Mouse (Mus musculus) intestine, embryonic 16.5 days (tissue): ENCODE data around the gene 1110004F10Rik. TPM values are rescaled to one million over a fixed set of nuclear protein-coding genes. Genes with fewer than 3 reads are reported as not detected.
A peak's percentile ranks its signal among the peaks of the same experiment; 100 is the strongest.

ENCODE experiments used
- ATAC-seq: fragments of 200-750 bp; cut with Nextera tagmentation; 2 replicates; pipeline ENCODE4 v1.8.0; 2017; ENCODE audit warnings: moderate TSS enrichment, moderate library complexity
- H3K27ac ChIP-seq: fragments of 300-500 bp; sonication (generic); 2 replicates; pipeline ENCODE4 v1.5.1; 2014; ENCODE audit warnings: mild to moderate bottlenecking, low read length
- H3K27me3 ChIP-seq: fragments of 300-500 bp; sonication (generic); replicated peaks from 2 replicates; pipeline ENCODE4 v1.6.1; 2014; ENCODE audit warnings: low read length, control low read depth, mixed read lengths; ENCODE audit not compliant: control insufficient read depth, insufficient read depth
- H3K36me3 ChIP-seq: fragments of 300-500 bp; sonication (generic); 2 replicates; pipeline ENCODE4 v1.6.1; 2014; ENCODE audit warnings: low read length, control low read depth; ENCODE audit not compliant: control insufficient read depth, insufficient read depth
- H3K4me1 ChIP-seq: fragments of 300-500 bp; sonication (generic); 2 replicates; pipeline ENCODE4 v1.6.1; 2014; ENCODE audit warnings: low read length, control low read depth, mixed read lengths; ENCODE audit not compliant: control insufficient read depth, insufficient read depth
- H3K4me2 ChIP-seq: fragments of 300-500 bp; sonication (generic); 2 replicates; pipeline ENCODE4 v1.6.1; 2014; ENCODE audit warnings: low read depth, low read length, control low read depth
- H3K4me3 ChIP-seq: fragments of 300-500 bp; sonication (generic); 2 replicates; pipeline ENCODE4 v1.5.1; 2014; ENCODE audit warnings: mild to moderate bottlenecking, low read length
- H3K9ac ChIP-seq: fragments of 300-500 bp; sonication (generic); 2 replicates; pipeline ENCODE4 v1.6.1; 2014; ENCODE audit warnings: low read depth, low read length
- H3K9me3 ChIP-seq: fragments of 300-500 bp; sonication (generic); 2 replicates; pipeline ENCODE4 v1.6.1; 2016; ENCODE audit warnings: low read length, control low read depth; ENCODE audit not compliant: control insufficient read depth
- WGBS: fragments of 180-500 bp; shearing (Covaris S2); extraction: QIAGEN DNeasy Blood & Tissue Kit; methylation state at CpG from one replicate; pipeline ENCODE4 v1.1.7; 2014; 5-methylcytosine and 5-hydroxymethylcytosine counted together
- polyA plus RNA-seq: library from polyadenylated mRNA; unstranded; fragments of >200 nt; fragmentation: Nextera tagmentation; extraction: Ambion mirVana; gene quantifications from 2 replicates; pipeline ENCODE4 v1.2.1, GENCODE M21; 2015

1110004F10Rik gene
- polyA plus RNA-seq, 1 experiment from 2014 or later: 206 TPM

DNA sequence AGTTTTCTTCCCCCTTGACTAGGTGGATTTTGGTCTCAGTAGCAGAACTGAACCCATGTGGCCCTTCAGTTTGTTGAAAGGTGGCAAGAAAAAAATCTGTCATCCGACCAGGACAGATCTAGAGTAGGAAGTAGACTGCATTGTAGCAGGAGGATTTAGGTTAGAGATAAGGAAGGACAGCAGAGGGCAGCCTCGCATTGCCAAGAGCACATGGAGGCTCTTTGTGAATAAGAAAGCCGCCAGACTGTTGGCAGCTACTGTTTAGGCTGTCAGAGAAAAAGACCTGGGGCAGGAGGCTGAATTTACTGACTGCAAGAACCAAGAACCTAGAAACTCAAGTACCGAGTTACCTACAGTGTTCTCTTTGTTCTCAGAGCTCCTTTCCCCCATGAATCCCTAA is 92.2 kb downstream of the 1110004F10Rik start:
- ATAC-seq: no peak
- 19% methylated on average over 4 of the region's 4 CpGs for WGBS
- Histone ChIP-seq H3K27ac (no peak overlapping the region), H3K9ac (no peak overlapping the region), H3K4me1 (no peaks in the 10 kb centered on the region), H3K4me2 (no peak overlapping the region), H3K4me3 (no peak overlapping the region), H3K9me3 (no peaks in the 10 kb centered on the region), H3K36me3 (no peaks in the 10 kb centered on the region), H3K27me3 (no peaks in the 10 kb centered on the region)

DNA sequence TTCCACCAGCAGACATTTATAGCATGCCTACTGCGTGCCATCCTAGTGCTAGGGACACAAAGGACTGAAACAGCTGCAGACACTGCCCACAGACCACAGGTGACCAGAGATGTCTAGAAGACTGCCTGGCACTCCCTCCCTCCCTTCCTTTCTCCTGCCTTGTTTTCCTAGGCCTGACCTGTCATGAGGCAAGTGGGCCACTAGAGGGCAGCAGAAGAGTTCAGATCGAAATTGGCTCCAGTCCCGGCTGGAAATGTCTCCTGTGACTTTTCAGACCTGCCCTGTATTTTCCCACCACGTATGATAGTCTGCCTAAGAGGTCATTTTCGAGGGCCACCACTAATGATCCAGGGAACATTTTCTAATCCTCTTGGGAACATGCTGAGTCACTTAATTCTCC is 92.9 kb downstream of the 1110004F10Rik start:
- H3K4me2 ChIP-seq: no peak overlapping the region
- H3K4me3 ChIP-seq: no peak overlapping the region
- H3K9me3 ChIP-seq: no peaks in the 10 kb centered on the region
- H3K27me3 ChIP-seq: no peaks in the 10 kb centered on the region
- H3K27ac ChIP-seq: no peak overlapping the region
- 5% methylated on average over 5 of the region's 5 CpGs for WGBS
- H3K4me1 ChIP-seq: no peaks in the 10 kb centered on the region
- no peak overlapping the region for H3K9ac ChIP-seq
- ATAC-seq: peak; percentile 43
- H3K36me3 ChIP-seq: no peaks in the 10 kb centered on the region

DNA sequence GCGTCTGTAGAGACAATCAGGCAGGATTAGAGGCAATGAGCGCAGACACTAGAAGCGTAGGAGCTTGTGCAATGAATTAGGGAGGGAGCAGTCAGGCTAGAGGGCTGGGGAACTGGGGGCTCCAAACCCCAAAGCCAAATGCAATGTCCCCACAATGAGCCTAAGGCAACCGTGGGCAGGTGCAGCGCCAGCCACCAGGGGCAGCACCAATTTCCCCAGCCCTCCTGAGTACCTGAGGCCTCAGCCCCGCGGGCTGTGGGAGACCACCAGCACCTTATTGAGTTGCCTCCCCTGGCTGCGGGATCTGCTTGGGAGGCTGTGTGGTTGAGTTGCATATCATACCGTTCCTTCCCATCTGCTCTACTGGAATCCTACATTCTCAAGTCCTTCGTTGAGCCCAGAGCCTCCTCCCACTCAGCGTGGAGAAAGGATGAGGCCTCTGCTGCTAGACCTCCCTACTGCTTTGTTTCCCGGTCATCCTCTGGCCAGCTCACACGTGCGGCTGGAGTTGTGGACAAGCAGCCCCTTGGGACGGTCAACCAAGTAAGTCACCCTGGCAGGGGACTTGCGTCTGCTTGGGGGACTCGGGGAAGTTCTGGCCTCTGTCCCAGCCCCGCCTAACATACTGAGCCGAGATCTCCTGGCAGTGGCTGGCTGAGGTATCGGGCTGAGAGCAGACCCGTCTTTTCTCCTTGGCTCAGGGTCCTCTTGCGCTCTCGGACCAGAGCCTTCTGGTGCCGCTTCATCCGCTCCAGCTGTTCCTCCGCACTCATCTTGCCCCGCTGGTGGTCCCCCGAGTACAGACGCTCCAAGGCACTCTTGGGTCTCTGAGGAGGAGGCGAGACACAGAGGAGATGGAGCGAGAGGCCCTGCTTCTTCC is 95.5 kb downstream of the 1110004F10Rik start:
- 0 out of 2 replicates have a peak overlapping the region, but pooled peaks have one; percentile 8 for H3K9ac ChIP-seq
- H3K4me1 ChIP-seq: no peaks in the 10 kb centered on the region
- no peak overlapping the region for H3K4me2 ChIP-seq
- no peak overlapping the region for H3K27ac ChIP-seq
- H3K36me3 ChIP-seq: no peaks in the 10 kb centered on the region
- H3K27me3 ChIP-seq: no peaks in the 10 kb centered on the region
- H3K4me3 ChIP-seq: no peak overlapping the region
- WGBS: 74% methylated on average over 31 of the region's 31 CpGs
- ATAC-seq: 0 out of 2 replicates have a peak, but pooled peaks have one; percentile 12
- H3K9me3 ChIP-seq: no peaks in the 10 kb centered on the region

- Histone ChIP-seq H3K4me2 (no peak overlapping the region), H3K27ac (no peak overlapping the region), H3K9ac (no peak overlapping the region), H3K4me3 (no peak overlapping the region), H3K4me1 (no peaks in the 10 kb centered on the region), H3K36me3 (no peaks in the 10 kb centered on the region), H3K9me3 (no peaks in the 10 kb centered on the region), H3K27me3 (no peaks in the 10 kb centered on the region)
- WGBS: 86% methylated on average over 12 of the region's 12 CpGs
- no peak for ATAC-seq
These were observed 98.0 kb downstream of the 1110004F10Rik start for GRCm38 (mm10) chr7:116137149-116137548.

DNA sequence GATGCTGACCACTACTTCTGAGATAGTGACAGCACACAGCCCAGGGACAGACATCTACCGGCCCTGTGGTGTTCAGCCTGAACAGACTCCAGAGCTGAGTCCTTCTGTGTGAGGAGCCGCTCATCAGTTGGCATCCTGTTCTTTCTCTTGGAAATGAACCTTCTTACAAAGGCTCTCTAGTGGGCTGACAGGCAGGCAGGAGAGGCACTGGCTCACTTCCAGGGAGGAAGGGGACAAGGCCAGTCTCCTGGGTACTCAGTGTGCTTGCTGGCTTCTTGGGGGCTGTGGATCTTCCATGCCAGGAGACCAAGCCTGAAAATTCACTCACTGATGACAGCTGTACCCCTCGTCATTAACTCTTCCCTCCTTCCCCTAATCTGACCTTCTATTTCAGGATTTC is 98.5 kb downstream of the 1110004F10Rik start:
- H3K4me2 ChIP-seq: no peak overlapping the region
- no peak overlapping the region for H3K27ac ChIP-seq
- H3K36me3 ChIP-seq: no peaks in the 10 kb centered on the region
- H3K27me3 ChIP-seq: no peaks in the 10 kb centered on the region
- no peak overlapping the region for H3K4me3 ChIP-seq
- no peaks in the 10 kb centered on the region for H3K9me3 ChIP-seq
- no peaks in the 10 kb centered on the region for H3K4me1 ChIP-seq
- ATAC-seq: no peak
- 71% methylated on average over 3 of the region's 3 CpGs for WGBS
- H3K9ac ChIP-seq: no peak overlapping the region

GRCm38 (mm10) chr7:116145030-116145429 is 105.8 kb downstream of the 1110004F10Rik start:
- no peak overlapping the region for H3K27ac ChIP-seq
- H3K4me1 ChIP-seq: peaks cover 7% of the 10 kb centered on the region
- WGBS: 65% methylated on average over 6 of the region's 6 CpGs
- H3K4me3 ChIP-seq: no peak overlapping the region
- no peak overlapping the region for H3K9ac ChIP-seq
- H3K27me3 ChIP-seq: no peaks in the 10 kb centered on the region
- H3K9me3 ChIP-seq: no peaks in the 10 kb centered on the region
- peak; percentile 87 for ATAC-seq
- no peaks in the 10 kb centered on the region for H3K36me3 ChIP-seq
- no peak overlapping the region for H3K4me2 ChIP-seq

- Histone ChIP-seq H3K4me2 (no peak overlapping the region), H3K27me3 (no peaks in the 10 kb centered on the region), H3K27ac (no peak overlapping the region), H3K4me1 (peaks cover 7% of the 10 kb centered on the region), H3K4me3 (no peak overlapping the region), H3K9ac (no peak overlapping the region), H3K9me3 (no peaks in the 10 kb centered on the region), H3K36me3 (no peaks in the 10 kb centered on the region)
- WGBS: 88% methylated on average over 2 of the region's 2 CpGs
- ATAC-seq: no peak
These were observed 107.9 kb downstream of the 1110004F10Rik start for GRCm38 (mm10) chr7:116147114-116147513.

- H3K27ac ChIP-seq: no peak overlapping the region
- no peaks in the 10 kb centered on the region for H3K27me3 ChIP-seq
- H3K4me2 ChIP-seq: no peak overlapping the region
- H3K4me1 ChIP-seq: peaks cover 7% of the 10 kb centered on the region
- 74% methylated on average over 4 of the region's 4 CpGs for WGBS
- no peak overlapping the region for H3K9ac ChIP-seq
- H3K4me3 ChIP-seq: no peak overlapping the region
- no peaks in the 10 kb centered on the region; the same call in 1 of the 2 replicates for H3K36me3 ChIP-seq
- ATAC-seq: no peak
- H3K9me3 ChIP-seq: no peaks in the 10 kb centered on the region
These were observed 110.4 kb downstream of the 1110004F10Rik start for GRCm38 (mm10) chr7:116149568-116149967.

GRCm38 (mm10) chr7:116153781-116154368 is 114.7 kb downstream of the 1110004F10Rik start:
- 59% methylated on average over 2 of the region's 2 CpGs for WGBS
- H3K36me3 ChIP-seq: no peaks in the 10 kb centered on the region; the same call in 1 of the 2 replicates
- H3K27me3 ChIP-seq: no peaks in the 10 kb centered on the region
- ATAC-seq: no peak
- H3K9ac ChIP-seq: no peak overlapping the region
- no peak overlapping the region for H3K4me3 ChIP-seq
- no peaks in the 10 kb centered on the region for H3K4me1 ChIP-seq
- H3K4me2 ChIP-seq: no peak overlapping the region
- no peaks in the 10 kb centered on the region for H3K9me3 ChIP-seq
- H3K27ac ChIP-seq: no peak overlapping the region
